In genomic region chr9:79976789-79977188, GRCm38 (mm10) we compare ENCODE assay signal across 10 mouse cellular contexts. TPM values are rescaled to one million over a fixed set of nuclear protein-coding genes. Genes with fewer than 3 reads are reported as not detected.
DNase-seq lines count a peak whose midpoint lies in the region; ATAC-seq and TF ChIP-seq lines count a peak whose summit lies in the region.
"Had no signal": no experiment of that assay in that cellular context is flagged by ENCODE, and none has a peak within 500 bp of the region (broad histone marks: within the 10 kb centered on the region; RNA-seq: fewer than 3 reads in every experiment).

No protein-coding gene starts in this region.

- peak overlapping the region; percentile 51 for H3K4me3 ChIP-seq in layer of hippocampus, adult 2 months
- H3K4me3 ChIP-seq in cortical plate, adult 2 months (ENCODE audit: insufficient read depth, low read length), result peak overlapping the region; percentile 10; the same call in 1 of the 2 replicates
- peak overlapping the region; percentile 33 for H3K4me3 ChIP-seq in intestine, postnatal 0 days (ENCODE audit: low read depth, low read length)
- no peak overlapping the region for H3K4me3 ChIP-seq in forebrain, embryonic 11.5 days (ENCODE audit: low read depth, low read length)

- no peak for TF ChIP-seq CTCF in layer of hippocampus, adult 2 months (conservative IDR thresholded peaks at IDR 0.05)
- TF ChIP-seq CTCF in cortical plate, adult 2 months (IDR thresholded peaks at IDR 0.05; ENCODE audit: extremely low read depth, insufficient read depth, low read length), result no peak
- TF ChIP-seq CTCF in intestine, postnatal 0 days (IDR thresholded peaks at IDR 0.05; ENCODE audit: low read depth), result no peak

- H3K9me3 ChIP-seq in intestine, postnatal 0 days (ENCODE audit: control insufficient read depth), result no peaks in the 10 kb centered on the region
- H3K9me3 ChIP-seq in forebrain, embryonic 11.5 days (ENCODE audit: control insufficient read depth, low read length), result no peaks in the 10 kb centered on the region
- H3K9me3 ChIP-seq: liver, embryonic 13.5 days had no signal

- H3K9ac ChIP-seq in intestine, postnatal 0 days (ENCODE audit: low read depth, low read length), result no peak overlapping the region
- H3K9ac ChIP-seq in forebrain, embryonic 11.5 days (ENCODE audit: low read length), result no peak overlapping the region

- peak overlapping the region; percentile 50 for H3K4me2 ChIP-seq in intestine, postnatal 0 days (replicated peaks; ENCODE audit: low read depth)
- H3K4me2 ChIP-seq in forebrain, embryonic 11.5 days (ENCODE audit: low read depth, low read length, severe bottlenecking), result no peak overlapping the region

- TF ChIP-seq POLR2A in cortical plate, adult 2 months (IDR thresholded peaks at IDR 0.05; ENCODE audit: extremely low read depth, insufficient read depth, low read length), result no peak

- DNase-seq in layer of hippocampus, adult 2 months (ENCODE audit: low spot score in 2 of 2), result no peak
- no peak for DNase-seq in layer of hippocampus, postnatal 10 days (ENCODE audit: low spot score in 2 of 2)
- peak; percentile 71 for DNase-seq in adrenal gland, adult 8-10 months
- no peak for DNase-seq in forebrain, embryonic 11.5 days (ENCODE audit: low spot score)
- DNase-seq in left cerebral cortex, adult 8-10 months (ENCODE audit: low spot score in 2 of 2), result no peak
- DNase-seq in right cerebral cortex, postnatal 36 days (ENCODE audit: low spot score in 2 of 2), result no peak
- DNase-seq: liver, embryonic 13.5 days had no signal

- no peaks in the 10 kb centered on the region for H3K36me3 ChIP-seq in intestine, postnatal 0 days (ENCODE audit: control insufficient read depth, insufficient read depth)
- no peaks in the 10 kb centered on the region for H3K36me3 ChIP-seq in forebrain, embryonic 11.5 days (ENCODE audit: control insufficient read depth, insufficient read depth, low read length)
- H3K36me3 ChIP-seq: liver, embryonic 13.5 days had no signal

- no peak for ATAC-seq in intestine, postnatal 0 days
- no peak for ATAC-seq in forebrain, embryonic 11.5 days (replicated peaks; ENCODE audit: low FRiP score)

- WGBS in intestine, postnatal 0 days, result 52% methylated on average over 8 of the region's 8 CpGs
- 70% methylated on average over 8 of the region's 8 CpGs for whole genome bisulfite sequencing in forebrain, embryonic 11.5 days

- peak overlapping the region; percentile 79; the same call in 1 of the 2 replicates for H3K27ac ChIP-seq in layer of hippocampus, adult 2 months
- H3K27ac ChIP-seq in cortical plate, adult 2 months (ENCODE audit: insufficient read depth, low read length), result no peak overlapping the region
- peak overlapping the region; percentile 66; the same call in 1 of the 2 replicates for H3K27ac ChIP-seq in intestine, postnatal 0 days (ENCODE audit: low read depth, low read length)
- no peak overlapping the region for H3K27ac ChIP-seq in forebrain, embryonic 11.5 days (ENCODE audit: low read depth, low read length)
- H3K27ac ChIP-seq: hindbrain, postnatal 0 days; liver, embryonic 13.5 days had no signal

- no peaks in the 10 kb centered on the region for H3K4me1 ChIP-seq in cortical plate, adult 2 months (ENCODE audit: control insufficient read depth, insufficient read depth, low read length)
- H3K4me1 ChIP-seq in intestine, postnatal 0 days (replicated peaks; ENCODE audit: control insufficient read depth, insufficient read depth, low read length), result no peaks in the 10 kb centered on the region
- no peaks in the 10 kb centered on the region; the same call in 1 of the 2 replicates for H3K4me1 ChIP-seq in forebrain, embryonic 11.5 days (replicated peaks; ENCODE audit: control insufficient read depth, insufficient read depth, low read length)
- H3K4me1 ChIP-seq: liver, embryonic 13.5 days had no signal

- H3K27me3 ChIP-seq in intestine, postnatal 0 days (replicated peaks; ENCODE audit: control insufficient read depth, insufficient read depth, low read length), result no peaks in the 10 kb centered on the region
- no peaks in the 10 kb centered on the region for H3K27me3 ChIP-seq in forebrain, embryonic 11.5 days (ENCODE audit: control insufficient read depth, insufficient read depth, low read length)

RNA-seq across cellular contexts. Expression of gene Filip1, which starts 35.9 kb away (rescaled TPM):
- total RNA-seq in layer of hippocampus, adult 2 months (2021), result 10 to 100 TPM; 11.7 to 13.9 TPM
- 10 to 100 TPM; 17.6 to 18.8 TPM for total RNA-seq in layer of hippocampus, postnatal 10 days (2021)
- total RNA-seq in adrenal gland, adult 8-10 months (2022), result 10 to 100 TPM; 42.4 to 85.0 (median 65.0) TPM
- 4.4 and 6.4 TPM in 2 replicates for polyA plus RNA-seq in cortical plate, adult 2 months (2012; rRNA removed)
- polyA plus RNA-seq in intestine, postnatal 0 days (2015; fragmentation: Nextera tagmentation; extraction: Ambion mirVana), result 5.3 and 6.7 TPM in 2 replicates
- 11.6 and 13.6 TPM in 2 replicates for polyA plus RNA-seq in forebrain, embryonic 11.5 days (2014; fragmentation: Nextera tagmentation; extraction: Ambion mirVana)
- total RNA-seq in left cerebral cortex, adult 8-10 months (2022), result 10 to 100 TPM; 16.2 to 21.0 (median 19.0) TPM

Comparison
In these comparisons a context has a peak if more than half of its experiments do, and no peak if none do; other contexts are left out.
1. H3K27ac ChIP-seq: peak in layer of hippocampus, adult 2 months (single experiment) and intestine, postnatal 0 days (single experiment); none in cortical plate, adult 2 months (single experiment) and forebrain, embryonic 11.5 days (single experiment).